Mouse (Mus musculus) embryo, embryonic 10 days (tissue): ENCODE results near the gene Hoxb4.
A peak's percentile ranks its signal among the peaks of the same experiment; 100 is the strongest.

Experiments
- DNase-seq: peaks from one replicate; pipeline ENCODE4 v3.0.0-alpha.2; 2015; ENCODE audit warnings: low spot score

The Hoxb4 gene

DNA sequence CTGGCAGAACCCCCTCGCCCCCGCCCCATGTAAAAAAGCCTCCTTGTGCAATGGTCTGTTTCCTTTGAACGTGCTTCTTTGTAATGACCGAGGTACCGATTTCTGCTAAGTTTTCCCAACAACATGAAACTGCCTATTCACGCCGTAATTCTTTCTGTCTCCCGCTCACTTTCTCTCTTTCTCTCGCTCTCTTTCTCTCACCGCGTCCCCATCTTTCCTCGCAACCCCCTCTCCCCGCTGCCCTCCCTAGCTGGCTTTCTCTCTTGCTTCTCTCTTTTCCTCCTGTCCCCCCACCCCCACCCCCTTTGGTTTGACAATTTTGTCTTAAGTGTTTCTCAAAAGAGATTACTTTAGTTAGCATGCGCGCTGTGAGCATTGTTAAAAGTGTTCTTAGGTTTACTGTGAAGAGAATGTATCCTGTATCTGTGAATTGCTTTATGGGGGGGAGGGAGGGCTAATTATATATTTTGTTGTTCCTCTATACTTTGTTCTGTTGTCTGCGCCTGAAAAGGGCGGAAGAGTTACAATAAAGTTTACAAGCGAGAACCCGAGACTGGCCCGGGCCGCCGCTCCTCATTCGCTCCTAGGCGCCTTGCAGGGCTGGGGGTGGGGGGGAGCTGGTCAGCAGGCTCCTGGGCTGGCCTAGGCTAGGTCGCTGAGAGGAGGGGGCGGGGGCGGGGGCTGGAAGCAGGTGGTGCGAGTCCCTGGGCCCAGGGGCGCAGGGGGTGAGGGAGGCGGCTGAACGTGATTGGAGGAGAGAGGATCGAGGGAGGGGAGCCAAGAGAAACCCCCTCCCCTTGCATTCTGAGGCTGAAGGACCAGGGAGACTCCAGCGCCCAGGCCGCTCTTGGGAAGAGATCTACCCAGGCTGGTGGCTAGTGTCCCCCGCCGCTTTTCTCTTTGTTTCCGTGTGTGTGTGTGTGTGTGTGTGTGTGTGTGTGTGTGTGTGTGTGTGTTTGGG, 33.0 kb upstream of the Hoxb4 start:
- DNase-seq, result peak; percentile 85

DNA sequence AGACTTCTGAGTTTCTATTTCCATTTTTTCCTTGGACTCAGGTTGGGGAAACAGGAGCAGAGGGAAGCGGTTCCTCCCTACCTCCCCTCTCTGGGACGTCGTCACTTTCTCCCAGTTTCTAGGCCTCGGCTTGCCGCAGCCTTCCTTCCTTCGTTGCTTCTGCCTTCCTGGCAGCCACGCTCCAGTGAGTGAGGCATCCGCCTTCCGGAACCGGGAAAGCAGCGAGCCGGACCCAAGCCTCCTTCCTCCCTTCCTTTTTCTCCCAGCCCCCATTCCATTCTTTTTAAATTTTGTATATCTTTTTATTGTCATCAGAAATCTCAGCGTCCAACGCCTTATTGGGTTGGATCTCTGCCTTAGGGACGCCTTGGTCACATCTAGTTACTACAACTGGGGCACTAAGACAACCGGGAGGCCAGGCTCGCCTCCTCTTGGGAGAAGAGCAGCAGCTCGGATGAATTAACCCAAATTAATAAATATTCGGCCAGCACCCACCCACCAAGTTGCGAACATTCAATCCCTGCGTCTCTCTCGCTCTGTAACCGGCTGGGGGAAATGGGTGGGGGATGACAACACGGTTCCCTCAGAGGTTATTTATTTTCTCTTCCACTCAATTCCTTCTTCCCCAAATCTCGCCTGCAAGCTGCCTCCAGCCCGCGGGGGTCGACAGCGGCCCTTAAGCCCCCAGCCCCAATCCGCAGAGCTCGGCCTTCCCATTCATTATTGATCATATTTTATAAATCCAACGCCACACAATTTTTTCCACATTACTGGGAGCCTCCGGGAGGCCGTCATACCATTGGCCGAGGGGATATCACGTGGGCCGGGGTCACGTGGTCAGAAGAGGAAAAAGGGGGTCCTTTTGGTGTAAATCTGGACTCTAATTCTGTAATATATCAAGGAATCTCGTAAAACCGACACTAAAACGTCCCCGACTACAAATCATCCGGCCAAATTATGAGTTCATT, 32.0 kb upstream of the Hoxb4 start, which contains the start of gene Hoxb7:
TSS of gene Hoxb7 (plus strand) at position 853 of the 968 bp plus-strand sequence.
- peak; percentile 79 for DNase-seq

DNA sequence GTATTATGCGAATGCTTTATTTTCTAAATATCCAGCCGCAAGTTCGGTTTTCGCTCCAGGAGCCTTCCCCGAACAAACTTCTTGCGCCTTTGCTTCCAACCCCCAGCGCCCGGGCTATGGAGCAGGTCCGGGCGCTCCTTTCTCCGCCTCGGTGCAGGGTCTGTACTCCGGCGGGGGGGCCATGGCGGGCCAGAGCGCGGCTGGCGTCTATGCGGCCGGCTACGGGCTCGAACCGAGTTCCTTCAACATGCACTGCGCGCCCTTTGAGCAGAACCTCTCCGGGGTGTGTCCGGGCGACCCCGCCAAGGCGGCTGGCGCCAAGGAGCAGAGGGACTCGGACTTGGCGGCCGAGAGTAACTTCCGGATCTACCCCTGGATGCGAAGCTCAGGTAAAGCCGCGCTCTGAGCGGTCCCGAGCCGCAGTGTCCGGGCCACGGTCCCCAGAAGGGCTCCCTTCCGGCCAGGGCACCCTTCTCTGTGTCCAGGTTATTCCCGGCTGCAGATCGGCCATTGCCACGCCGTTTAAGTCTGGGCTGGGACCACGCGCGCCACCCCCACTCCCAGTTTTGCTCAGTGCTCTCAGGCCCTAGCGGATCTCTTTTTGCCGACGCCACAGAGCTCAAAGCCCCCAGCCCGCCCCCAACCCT, 31.2 kb upstream of the Hoxb4 start:
- no peak for DNase-seq

DNA sequence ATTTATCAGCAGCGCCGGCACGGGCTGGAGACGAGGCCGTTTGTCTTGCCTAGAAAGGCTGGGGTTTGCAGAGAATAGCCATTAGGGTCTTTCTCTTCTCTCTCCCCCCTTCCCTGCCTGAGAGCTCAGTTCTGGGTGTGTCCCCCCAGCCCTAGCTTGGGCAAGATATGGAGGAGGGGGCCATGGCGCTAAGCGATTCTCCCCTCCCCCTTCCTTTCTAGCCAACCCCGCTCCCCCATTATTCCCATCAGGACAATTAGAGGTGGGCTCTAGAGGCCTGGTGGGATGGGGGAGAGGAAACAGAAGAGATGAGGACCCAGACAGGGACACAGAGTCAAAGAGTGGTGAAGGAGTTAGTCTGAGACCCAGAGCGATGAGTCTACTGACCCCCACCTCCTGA, 30.7 kb upstream of the Hoxb4 start:
- no peak for DNase-seq

DNA sequence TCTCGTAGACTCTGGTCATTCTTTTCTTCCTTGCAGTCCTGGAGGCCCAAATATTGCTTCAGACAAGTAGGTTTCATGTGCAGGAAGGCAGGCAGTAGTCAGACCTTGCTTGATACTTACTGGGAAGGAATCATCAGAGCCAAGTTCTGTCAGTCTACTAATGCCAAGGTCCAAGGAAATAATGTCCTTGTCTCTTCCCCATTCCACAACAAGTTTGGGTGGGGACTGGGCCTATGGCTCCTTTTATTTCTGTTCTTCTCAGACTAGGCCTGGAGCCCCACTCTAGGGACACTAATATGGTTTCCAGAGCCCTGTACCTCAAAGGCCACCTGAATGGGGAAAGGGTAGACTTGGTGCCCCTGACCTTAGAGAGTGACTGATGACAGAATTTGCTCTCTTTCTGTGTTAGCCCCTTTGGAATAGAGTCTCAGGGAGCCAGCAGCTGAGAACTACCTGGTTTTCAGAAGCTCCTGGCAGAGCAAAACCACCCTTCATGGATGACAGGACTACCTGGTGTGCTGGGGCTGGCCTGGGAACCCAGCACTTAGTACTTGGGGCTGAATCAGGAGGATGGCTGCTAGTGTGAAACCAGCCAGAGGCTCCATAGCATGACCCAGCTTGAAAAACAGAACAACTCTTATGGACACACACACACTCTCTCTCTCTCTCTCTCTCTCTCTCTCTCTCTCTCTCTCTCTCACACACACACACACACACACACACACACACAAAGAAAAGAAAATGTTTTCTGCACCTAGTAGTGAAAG, 29.4 kb upstream of the Hoxb4 start:
- DNase-seq, result no peak

DNA sequence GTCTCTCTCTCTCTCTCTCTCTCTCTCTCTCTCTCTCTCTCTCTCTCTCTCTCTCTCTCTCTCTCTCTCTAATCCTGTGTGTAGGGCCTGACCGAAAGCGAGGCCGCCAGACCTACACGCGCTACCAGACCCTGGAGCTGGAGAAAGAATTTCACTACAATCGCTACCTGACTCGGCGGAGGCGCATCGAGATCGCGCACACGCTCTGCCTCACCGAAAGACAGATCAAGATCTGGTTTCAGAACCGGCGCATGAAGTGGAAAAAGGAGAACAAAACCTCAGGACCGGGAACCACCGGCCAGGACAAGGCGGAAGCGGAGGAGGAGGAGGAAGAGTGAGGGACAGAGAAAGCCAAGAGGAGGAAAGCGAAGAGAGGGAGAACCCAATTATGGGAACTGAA, 28.8 kb upstream of the Hoxb4 start:
- no peak for DNase-seq

DNA sequence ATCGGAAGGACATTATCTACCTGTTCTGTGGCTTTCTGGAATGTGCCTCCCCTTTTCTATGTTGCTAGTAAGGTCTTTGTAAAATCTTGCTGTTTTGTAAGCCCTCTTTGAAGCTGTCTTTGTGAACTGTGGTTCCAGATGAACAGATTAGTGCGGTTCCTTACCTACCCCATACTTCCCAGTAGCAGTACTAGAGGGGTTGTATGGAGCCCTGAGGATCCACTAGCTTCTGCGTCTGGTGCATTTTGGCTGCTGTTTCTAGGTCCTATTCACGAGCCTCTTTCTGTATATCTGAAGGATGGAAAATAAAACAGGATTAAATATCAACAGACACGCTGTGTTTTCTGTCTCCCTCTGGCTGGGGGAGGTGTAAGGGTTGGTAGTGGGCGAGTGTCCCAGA, 28.2 kb upstream of the Hoxb4 start:
- DNase-seq, result no peak

DNA sequence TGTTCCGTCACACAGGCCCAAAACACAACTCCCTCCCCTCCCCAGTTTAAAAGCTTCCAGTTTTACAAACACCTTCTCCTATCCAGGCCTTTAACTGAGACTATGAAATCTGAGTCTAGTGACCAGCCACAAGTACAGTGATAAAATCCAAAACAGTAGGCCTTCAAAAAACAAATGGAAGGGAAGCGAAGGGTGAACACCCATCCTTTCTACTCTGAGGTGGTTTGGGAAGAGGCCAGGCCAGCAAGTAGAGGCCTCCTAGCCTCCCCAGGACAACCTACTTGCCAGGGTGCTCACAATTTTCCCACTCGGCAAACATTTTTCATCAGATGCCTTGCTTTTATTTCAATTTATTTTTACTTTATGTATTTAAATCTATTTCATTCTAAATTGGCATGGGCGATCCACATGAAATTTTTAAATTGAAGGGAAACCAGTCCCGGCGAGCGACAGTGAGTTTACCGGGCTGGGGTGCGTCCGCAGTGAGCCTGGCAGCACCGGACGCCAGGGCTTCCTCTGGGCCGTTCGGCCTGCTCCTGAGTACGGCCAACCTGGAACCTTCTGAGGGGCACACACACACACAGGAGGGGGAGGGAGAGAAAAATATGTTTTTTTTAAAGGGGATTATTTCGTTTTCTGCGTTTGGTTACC, 27.2 kb upstream of the Hoxb4 start:
- no peak for DNase-seq

DNA sequence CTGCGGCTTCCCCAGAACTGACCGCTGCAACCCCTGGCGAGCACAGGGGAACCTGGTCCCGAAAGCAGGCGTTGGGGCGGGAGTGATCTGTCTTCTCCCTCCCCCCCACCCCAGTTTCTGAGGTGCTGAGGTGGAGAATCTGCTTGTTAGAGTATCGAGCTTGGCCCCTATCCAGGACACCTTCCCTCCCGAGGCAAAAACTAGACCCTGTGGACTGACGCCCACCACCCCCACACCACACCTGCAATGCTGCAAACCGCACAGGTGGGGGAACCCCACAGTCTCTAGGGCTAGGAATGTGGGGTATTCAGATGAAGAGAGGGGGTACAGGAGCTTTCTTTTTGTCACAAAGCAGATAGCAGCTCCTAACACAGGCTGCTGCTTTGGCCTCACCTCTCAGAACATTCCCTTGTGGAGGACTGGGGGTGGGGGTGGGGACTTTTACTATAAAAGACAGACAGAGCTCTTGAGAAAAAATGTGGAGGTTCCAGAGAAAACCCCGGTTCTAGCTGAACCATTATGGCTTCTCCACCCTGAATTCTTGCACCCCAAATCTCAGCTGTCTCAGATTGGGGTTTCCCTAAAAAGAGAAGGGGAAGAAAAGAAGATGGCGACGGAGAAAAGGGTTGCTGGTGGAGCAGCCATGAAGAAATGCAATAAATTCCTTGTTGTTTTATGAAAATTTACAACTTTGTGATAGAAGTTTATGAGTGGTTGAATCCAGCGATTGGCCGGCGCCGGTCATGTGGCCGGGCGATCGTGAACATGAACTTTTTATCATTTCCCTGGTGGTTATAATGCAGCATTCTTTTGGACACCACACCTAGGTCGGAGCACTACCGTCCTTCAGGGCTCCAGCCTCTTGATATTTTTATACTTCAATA, 26.1 kb upstream of the Hoxb4 start, which contains the start of gene Hoxb6:
TSS of gene Hoxb6 (plus strand) at position 796 of the 884 bp plus-strand sequence.
- peak; percentile 57 for DNase-seq

DNA sequence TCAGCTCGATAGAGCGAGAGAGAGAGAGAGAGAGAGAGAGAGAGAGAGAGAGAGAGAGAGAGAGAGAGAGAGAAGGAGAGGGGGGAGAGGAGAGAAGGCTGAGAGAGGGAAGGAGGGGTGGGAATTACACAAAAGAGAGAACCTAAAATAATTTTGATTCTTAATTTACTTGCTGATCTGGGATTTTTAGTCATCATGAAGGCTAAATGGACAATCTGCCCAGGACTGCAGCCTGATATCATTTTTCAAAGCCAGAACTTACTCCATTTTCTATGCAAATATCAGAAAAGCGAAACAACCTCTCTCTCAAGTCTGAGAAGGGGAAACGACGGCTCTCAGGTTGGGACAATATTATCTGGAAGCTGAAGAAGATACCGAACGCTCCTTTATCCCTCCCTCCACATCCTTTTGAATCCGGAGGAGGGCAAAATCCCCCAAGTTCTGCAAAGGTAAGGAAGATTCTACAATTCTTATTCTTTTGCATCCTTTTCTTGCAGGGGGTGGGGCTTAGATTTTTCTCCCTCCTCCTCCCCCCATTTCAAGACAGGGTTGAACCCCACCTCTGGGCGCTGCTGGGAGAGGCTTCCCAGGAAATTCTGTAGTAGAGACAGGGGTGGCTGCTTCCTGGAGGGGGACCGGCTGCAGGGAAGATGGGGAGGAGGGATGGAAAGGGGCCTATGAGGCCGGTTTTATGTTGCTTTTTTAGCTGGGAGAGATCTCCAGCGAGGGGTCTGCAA, 25.3 kb upstream of the Hoxb4 start:
- DNase-seq, result no peak

DNA sequence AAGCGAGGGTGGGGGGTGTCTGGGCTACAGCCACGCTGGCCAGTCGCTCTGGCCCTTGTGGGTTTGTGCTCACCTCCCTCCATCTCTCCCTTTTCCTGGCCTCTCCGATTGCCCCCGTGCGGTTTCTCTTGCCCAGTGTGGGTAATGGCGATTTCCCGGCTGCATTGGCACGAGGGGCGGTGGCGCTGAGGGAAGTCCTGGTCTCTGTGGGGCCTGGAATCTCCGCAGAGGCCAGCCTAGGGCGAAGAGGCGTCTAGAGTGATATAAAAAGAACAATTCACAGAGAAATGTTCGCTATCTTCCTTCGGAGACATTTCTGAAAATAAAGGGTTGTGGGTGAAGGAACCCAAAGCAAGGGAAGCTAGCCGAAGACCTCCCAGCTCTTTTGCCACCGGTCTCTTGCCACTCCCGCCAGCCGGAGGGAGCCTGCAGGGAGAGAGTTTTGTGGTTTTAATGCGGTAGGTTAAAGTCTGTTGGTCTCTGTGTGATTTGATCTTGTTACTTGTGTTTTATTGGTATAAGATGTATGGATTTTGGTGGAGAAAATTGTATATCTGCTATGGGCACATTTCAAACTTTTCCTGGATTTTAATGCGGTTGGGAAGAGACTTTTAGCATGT, 24.7 kb upstream of the Hoxb4 start:
- no peak for DNase-seq

DNA sequence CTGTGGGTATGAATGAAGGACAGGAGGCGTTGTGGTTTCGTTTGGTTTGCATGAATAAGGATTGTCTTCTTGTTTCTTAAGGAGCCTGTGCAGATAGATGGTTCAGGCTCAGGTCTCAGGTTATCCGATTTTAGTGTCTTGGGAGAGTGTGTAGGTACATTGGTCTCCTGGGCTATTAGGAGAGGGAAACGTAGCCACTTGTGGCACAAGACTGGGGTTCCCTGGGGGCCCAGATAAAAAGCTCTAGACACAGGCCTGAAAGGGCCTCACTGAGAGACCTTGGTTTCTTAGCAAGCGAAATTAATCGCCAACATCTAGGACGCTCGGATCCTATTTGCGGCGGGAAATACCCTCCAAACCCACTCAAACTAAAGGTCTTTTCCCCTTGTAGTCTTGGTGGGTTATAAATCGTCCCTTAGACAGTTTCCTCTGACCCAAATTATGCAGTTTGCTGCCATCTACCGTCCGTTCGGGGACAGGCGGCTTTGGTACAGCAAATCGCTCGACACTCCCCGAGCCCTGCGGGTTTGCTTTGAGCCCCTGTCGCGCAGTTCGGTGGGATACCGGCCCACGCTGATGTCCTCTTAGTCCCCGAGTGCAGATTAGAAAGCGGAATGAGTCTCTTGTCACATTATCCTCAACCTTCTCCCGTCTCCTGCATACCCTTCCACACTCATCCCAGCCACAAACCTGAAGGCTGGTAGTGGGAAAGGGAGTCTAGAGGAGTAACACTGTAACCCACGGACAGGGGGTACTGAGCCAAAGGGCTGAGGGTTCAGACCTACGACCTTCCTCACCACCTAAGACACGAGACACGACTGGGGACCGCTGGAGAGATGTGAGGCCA, 23.6 kb upstream of the Hoxb4 start:
- DNase-seq, result peak; percentile 94

DNA sequence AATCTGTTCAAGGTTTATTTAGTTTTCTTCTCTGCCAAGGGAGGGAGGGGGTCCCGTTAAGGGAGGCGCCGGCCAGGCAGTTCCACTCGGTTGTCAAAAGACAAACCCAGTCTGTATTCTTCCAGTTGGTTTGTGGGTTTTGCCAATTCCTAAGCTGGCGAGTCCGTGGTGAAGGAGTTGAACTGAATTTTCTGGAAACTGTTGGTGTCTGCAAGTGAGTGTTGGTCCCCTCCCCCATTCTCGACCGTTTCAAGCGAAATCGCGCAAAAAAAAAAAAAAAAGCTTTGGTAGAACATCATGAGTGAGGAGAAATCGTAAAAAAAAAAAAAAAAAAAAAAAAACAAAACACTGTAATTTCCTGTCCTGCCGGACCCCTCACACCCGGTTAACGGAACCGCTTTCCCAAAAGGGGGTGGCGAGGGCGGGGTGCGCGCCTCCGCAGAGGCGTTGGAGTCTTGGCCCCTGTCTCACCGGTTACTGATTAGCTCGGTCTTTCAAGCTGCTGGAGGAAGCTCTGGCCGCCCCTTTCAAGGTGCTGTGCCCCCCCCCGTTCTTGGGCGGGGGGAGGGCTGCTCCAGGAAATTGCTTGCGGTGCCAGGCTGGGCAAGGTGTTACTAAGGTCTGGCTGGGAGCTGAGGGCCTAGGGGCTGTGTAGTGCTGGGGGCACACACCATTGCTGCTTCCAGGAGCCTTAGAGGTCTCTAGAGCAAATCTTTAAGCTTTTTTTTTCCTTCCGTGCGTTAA, 22.8 kb upstream of the Hoxb4 start:
- DNase-seq, result no peak

DNA sequence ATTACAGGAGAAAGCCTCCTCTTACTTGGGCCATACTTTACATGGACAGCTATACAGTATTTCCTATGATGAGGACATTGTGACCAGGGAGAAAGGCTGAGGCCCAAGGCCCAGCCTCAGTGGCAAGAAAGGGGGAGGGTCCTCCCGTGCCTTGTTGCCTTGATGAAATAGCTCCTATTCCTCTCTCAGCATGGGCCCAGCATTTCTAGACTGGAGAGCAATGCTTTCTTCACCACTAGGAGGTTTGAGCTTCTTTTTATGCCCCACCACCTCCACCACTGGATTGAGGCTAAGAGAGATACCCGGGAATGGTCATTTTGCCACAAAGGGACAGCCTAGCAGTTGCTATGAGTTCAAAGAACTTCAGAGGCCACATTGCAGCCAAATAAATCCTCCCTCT, 21.1 kb upstream of the Hoxb4 start:
- DNase-seq, result peak; percentile 51

DNA sequence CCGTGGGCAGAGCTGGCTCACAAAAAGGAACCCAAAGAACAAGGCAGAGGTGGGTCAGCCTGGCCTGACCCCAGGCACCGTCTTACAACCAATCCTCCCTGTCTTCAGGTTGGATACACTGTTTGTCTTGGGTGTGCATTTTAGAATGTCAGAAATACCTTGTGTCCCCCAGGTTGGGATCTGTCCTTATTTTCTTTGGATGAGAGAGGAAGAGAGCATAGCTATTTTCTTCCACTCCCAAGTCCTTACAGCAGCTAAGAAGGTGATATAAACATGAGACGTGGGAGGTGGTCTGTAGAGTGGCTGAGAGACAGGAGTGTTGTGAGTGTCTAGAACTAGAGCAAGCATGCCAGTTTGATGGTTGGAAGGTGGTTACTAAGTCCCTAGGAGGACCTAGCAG, 20.6 kb upstream of the Hoxb4 start:
- DNase-seq, result no peak

DNA sequence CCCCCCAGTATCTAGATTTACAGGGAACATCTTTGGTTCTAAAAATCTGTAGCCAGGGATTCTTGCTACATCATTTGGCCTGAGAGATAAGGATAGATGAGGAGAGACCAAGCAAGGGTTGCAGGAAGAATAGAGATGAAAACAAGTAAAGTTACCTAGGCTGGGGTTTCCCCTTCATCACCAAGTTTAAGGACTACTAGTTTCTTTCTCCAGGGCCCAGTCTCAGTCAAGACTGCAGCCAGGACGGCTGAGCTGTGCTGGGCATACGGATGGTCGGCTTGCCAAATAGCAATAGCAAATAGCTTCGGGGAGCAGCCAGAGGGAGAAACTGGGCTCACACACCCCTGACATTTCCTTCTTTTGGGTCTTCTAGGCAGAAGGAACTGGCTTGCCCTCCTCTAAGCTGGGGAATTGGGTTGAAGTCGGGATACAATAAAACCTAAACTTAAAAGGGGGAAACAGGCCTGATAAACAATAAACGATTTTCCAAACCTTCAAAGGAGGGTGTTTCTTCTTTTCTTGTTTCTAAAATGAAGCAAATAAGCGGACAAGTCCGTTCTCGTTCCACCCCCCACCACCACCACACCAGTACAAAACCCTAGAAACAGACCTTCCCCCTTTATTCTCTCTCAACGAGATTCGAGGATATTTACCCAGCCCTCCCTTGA, 20.0 kb upstream of the Hoxb4 start:
- no peak for DNase-seq
